20 mouse cellular contexts compared by ENCODE assay signal in the genomic region with DNA sequence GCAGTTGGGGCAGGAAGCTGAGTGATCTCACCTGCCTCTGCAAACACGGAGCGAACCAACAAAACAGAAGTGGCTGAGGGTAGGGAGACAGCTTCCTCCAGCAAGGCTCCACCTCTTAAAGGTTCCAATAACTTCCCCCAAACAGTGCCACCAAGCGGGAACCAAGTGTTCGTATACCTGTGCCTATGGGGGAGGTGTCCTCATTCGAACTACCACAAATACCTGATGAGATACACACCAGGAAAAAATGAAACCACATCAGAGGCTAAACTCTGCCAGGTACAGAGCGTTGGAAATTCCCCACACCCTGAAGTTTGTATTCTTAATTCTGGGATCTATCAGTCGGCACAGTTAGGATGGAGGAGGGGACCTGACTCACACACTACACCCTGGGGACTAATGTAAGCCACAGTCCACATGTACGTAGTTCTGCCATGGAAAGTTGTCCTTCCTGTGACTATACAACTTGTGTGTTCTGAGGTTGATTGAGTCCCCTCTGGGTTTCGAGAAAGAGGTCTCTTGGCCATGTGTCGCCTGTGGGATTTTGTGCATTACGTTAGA.
DNase-seq lines count a peak whose midpoint lies in the region; ATAC-seq lines count a peak whose summit lies in the region.
"Had no signal": no experiment of that assay in that cellular context is flagged by ENCODE, and none has a peak within 500 bp of the region (broad histone marks: within the 10 kb centered on the region; RNA-seq: fewer than 3 reads in every experiment).

No protein-coding gene starts in this region.

- H3K4me2 ChIP-seq in heart, embryonic 15.5 days = no peak overlapping the region
- H3K4me2 ChIP-seq in heart, embryonic 12.5 days = no peak overlapping the region
- H3K4me2 ChIP-seq: forebrain, embryonic 15.5 days; liver, embryonic 12.5 days had no signal

- no peaks in the 10 kb centered on the region for H3K36me3 ChIP-seq in heart, embryonic 15.5 days
- no peaks in the 10 kb centered on the region for H3K36me3 ChIP-seq in heart, embryonic 12.5 days
- no peaks in the 10 kb centered on the region for H3K36me3 ChIP-seq in limb, embryonic 10.5 days
- H3K36me3 ChIP-seq: forebrain, embryonic 15.5 days; liver, embryonic 12.5 days had no signal

- H3K27me3 ChIP-seq in heart, embryonic 15.5 days = no peaks in the 10 kb centered on the region
- no peaks in the 10 kb centered on the region for H3K27me3 ChIP-seq in heart, embryonic 12.5 days (replicated peaks)
- no peaks in the 10 kb centered on the region for H3K27me3 ChIP-seq in limb, embryonic 10.5 days (ENCODE audit: low read depth, poor library complexity, severe bottlenecking)
- H3K27me3 ChIP-seq: forebrain, embryonic 15.5 days; liver, embryonic 12.5 days had no signal

- no peak for ATAC-seq in heart, embryonic 15.5 days (replicated peaks; ENCODE audit: insufficient number of reproducible peaks, insufficient read depth, low FRiP score, low read depth)
- ATAC-seq in heart, embryonic 12.5 days (ENCODE audit: insufficient number of reproducible peaks, low FRiP score) = no peak
- no peak for ATAC-seq in granulocyte monocyte progenitor cell, adult 5-6 weeks (replicated peaks; ENCODE audit: poor library complexity, severe bottlenecking)
- ATAC-seq in megakaryocyte progenitor cell, adult 5-6 weeks (replicated peaks; ENCODE audit: poor library complexity) = no peak
- ATAC-seq: forebrain, embryonic 15.5 days; hindbrain, postnatal 0 days; liver, embryonic 12.5 days had no signal

- no peaks in the 10 kb centered on the region for H3K9me3 ChIP-seq in heart, embryonic 15.5 days (replicated peaks)
- H3K9me3 ChIP-seq in heart, embryonic 12.5 days (replicated peaks) = no peaks in the 10 kb centered on the region
- no peaks in the 10 kb centered on the region for H3K9me3 ChIP-seq in limb, embryonic 10.5 days (replicated peaks)
- H3K9me3 ChIP-seq: forebrain, embryonic 15.5 days; liver, embryonic 12.5 days had no signal

- WGBS in heart, embryonic 15.5 days = 83% methylated on average over 11 of the region's 11 CpGs
- WGBS in heart, embryonic 12.5 days = 83% methylated on average over 11 of the region's 11 CpGs
- 92% methylated on average over 11 of the region's 11 CpGs for WGBS in limb, embryonic 10.5 days

- H3K4me1 ChIP-seq in heart, embryonic 15.5 days (replicated peaks) = peaks cover 17% of the 10 kb centered on the region
- peaks cover 15% of the 10 kb centered on the region for H3K4me1 ChIP-seq in heart, embryonic 12.5 days (replicated peaks)
- peaks cover 90% of the 10 kb centered on the region for H3K4me1 ChIP-seq in limb, embryonic 10.5 days

- no peak overlapping the region for H3K4me3 ChIP-seq in heart, embryonic 15.5 days
- H3K4me3 ChIP-seq in heart, embryonic 12.5 days = no peak overlapping the region
- H3K4me3 ChIP-seq in limb, embryonic 10.5 days = no peak overlapping the region
- H3K4me3 ChIP-seq: erythroblast, embryonic 14.5 days; forebrain, embryonic 15.5 days; gastrocnemius, adult 2 months; liver, embryonic 12.5 days had no signal

- H3K9ac ChIP-seq in heart, embryonic 15.5 days = no peak overlapping the region
- H3K9ac ChIP-seq in heart, embryonic 12.5 days = no peak overlapping the region
- H3K9ac ChIP-seq: forebrain, embryonic 15.5 days; liver, embryonic 12.5 days had no signal

- DNase-seq in CD4-positive, CD25-positive, alpha-beta regulatory T cell, adult 2 months (ENCODE audit: low read depth, low spot score) = peak; percentile 83
- DNase-seq in limb, embryonic 10.5 days (ENCODE audit: low spot score) = no peak
- peak; percentile 51 for DNase-seq in thymus, postnatal 0 days (ENCODE audit: low spot score)
- DNase-seq in gastrocnemius, adult 18-20 months (ENCODE audit: low spot score) = no peak
- DNase-seq: adrenal gland, adult 2 months; cerebellum, adult 9-10 months; gastrocnemius, adult 2 months; heart, adult 18-20 months; heart, postnatal 14 days; kidney, adult 8-10 months; kidney, postnatal 36 days; right cerebral cortex, postnatal 25 days had no signal

- peak overlapping the region; percentile 26; the same call in 1 of the 2 replicates for H3K27ac ChIP-seq in heart, embryonic 15.5 days
- H3K27ac ChIP-seq in heart, embryonic 12.5 days (ENCODE audit: poor library complexity, severe bottlenecking) = no peak overlapping the region
- peak overlapping the region; percentile 1; the same call in 1 of the 2 replicates for H3K27ac ChIP-seq in limb, embryonic 10.5 days
- H3K27ac ChIP-seq: forebrain, embryonic 15.5 days; gastrocnemius, adult 2 months; hindbrain, postnatal 0 days; liver, embryonic 12.5 days had no signal

Comparison
In these comparisons a context has a peak if more than half of its experiments do, and no peak if none do; other contexts are left out.
1. DNase-seq: peak in CD4-positive, CD25-positive, alpha-beta regulatory T cell, adult 2 months (single experiment) and thymus, postnatal 0 days (single experiment); none in limb, embryonic 10.5 days (single experiment) and gastrocnemius, adult 18-20 months (single experiment).